Mouse (Mus musculus): Measurements from ENCODE around the gene Isl1.

Isl1 gene

DNA sequence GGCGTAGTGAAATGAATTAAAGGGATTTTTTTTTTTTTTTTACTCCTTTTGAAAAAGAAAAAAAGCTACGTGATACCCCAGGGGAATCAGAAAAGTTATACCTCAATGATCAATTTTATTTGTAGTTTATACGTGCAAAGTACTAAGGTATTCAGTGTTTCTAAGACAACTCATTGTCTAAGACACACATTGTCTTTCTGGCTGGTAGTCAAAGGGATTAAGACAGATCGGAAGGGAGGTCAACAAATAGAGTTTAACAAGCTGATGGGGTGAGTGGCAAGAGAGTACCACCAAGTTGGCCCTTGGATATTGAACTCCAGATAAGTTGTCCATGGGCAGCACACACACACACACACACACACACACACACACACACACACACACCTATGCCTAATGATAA lies 14.1 kb downstream of the Isl1 start:
- DNase-seq (ENCODE audit: extremely low read depth, low read depth), result no peak

DNA sequence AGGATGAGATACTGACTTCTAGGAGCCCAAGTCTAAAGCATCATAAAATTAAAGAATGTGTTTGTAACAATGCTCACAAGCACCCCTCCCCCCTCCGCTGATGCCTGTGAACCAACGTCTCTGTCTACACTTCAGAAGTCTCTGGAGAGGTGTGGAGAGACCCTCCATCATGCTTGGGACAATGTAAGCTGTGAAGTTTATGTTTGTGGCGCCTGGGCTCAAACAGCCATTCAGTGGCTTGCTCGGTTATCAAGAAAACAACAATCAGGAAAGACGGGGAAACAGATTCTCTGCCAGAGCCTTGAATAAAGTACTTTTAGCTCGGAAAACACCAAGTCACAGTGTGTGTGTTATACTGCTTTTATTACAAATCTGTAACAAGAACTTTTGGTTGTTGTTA lies 14.8 kb downstream of the Isl1 start:
- no peak for DNase-seq (ENCODE audit: extremely low read depth, low read depth)

DNA sequence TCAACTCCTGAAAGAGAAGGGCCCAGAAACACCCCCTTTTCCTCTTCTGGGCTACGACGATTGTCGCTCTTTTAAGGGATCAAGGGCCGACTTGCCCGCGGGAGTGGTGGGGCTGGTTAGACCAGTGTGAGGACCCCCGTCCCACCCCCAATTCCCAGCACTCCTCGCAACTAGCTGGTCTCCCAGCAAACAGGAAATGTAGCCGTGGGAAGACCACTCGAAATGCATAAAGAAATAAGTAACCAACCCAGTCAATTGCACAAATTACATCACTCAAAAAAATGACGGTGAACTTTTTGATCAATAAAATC lies 15.4 kb downstream of the Isl1 start:
- no peak for DNase-seq (ENCODE audit: extremely low read depth, low read depth)

DNA sequence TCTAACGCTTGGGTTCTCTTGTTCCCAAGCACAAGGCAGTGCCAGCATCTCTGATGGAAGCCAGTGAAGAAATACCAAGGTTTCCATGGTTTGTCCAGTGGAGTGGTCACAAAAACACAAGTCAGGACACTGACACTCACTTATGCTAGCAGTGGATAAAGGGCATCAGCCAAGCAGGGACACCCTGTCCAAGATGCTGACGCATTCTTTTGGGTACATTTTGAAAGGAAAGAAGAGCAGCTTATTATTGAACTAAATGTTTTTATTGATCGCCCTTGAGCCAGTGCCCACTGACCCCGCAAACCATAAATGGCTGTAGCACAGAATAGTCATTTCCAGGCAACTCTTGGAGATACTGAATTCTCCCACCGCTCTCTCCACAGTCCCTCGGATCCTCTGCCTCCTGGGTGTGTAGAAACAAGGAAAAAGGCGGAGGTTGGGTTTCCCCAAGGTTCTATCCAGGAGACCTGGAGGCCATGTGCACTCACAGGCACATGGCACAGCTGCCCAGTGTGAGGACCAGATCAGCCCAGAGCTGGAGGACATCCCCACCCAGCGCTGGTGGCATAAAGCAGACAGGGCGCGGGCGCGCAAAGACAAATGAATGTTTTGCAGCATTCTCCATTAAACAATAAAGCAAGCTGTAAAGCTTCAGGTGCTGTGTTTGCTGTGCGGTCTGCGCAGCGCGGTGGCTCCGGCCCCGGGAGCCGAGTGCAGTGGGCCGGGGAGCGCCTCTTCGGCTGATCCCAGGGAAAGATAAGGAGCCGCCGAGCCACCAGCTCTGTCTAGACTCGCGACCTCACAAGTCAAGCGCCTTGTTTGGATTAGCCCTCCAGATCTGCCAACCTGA lies 16.0 kb downstream of the Isl1 start:
- DNase-seq (ENCODE audit: extremely low read depth, low read depth), result no peak

DNA sequence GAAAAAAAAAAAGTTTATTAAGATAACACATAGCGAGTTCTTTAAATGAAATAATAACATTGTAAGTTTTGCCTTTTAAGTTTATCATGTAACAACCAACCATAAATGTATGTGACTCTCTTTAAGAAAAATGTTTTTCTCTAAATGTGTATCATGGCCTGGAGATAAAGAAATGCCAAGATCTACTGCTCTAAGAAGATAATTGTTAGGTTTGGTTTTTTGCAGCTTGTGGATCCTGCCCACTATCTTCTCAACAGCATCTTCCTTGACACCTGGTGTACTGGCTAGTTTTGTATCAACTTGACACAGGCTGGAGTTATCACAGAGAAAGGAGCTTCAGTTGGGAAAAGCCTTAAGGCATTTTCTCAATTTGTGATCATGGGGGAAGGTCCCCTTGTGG lies 19.8 kb downstream of the Isl1 start:
- no peak for DNase-seq (ENCODE audit: extremely low read depth, low read depth)

DNA sequence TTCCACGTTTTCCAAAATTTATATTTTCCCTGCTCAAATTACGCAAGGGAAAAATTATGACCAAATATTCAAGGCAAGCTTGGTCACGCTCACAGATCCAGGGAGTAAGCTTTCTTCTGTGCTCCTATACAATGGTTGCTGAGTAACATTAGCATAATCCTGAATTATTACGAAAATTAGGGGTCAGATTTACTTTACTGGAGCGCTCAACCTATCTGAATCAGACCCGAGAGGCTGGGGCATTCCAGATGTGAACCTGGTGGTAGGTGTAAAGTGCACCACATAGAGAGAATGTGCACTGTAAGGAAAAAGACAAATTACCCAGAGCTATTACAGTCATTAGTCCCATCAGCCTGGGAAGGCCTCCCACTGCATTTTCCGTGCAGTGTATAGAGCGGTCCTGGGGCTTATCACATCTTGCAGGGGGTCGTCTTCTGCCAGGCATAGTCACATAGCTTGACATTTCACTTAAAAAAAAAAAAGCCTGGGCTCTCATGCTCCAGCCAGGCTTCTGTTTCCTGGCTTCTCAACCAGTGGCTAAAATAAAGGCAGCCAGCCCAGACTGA lies 30.2 kb downstream of the Isl1 start:
- no peak for DNase-seq (ENCODE audit: extremely low read depth, low read depth)

All from MEL-GATA-1-ER (cell line).